Mouse (Mus musculus) kidney, adult 11 months (tissue): ENCODE results near the gene Olfr293.

Experiments
- DNase-seq: peaks from one replicate; pipeline ENCODE4 v3.0.0; 2022

The Olfr293 gene

GRCm38 (mm10) chr7:86648761-86649160 is at the start of gene Olfr293:
Gene Olfr293, plus strand, starts transcription at chr7:86649061.
- no peak for DNase-seq

GRCm38 (mm10) chr7:86616543-86616942 is 32.3 kb upstream of the Olfr293 start, which contains the start of gene Olfr294:
Gene Olfr294, minus strand, starts transcription at chr7:86616643.
- DNase-seq, result no peak

DNA sequence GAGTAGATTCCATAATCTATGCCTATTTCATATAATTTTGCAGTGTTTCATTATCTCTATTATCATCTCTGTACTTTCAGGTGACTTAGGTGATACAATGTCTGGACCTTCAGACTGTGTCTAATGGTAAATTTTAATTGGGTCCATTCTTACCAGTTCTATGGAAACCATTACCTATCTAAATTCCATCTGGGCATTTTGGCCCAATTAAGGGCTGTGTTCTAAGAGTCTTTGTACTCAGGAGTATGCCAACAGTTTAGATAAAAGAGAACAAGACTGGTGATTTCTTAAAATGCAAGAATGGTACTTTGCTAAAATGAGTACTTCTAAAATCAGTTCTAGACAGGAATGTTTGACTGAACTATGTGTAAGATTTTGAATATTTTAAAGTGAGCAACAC is 39.2 kb downstream of the Olfr293 start, which contains the start of gene Olfr292:
Gene Olfr292 (plus strand): TSS at position 301 of the 400 bp plus-strand sequence.
- no peak for DNase-seq
